Mouse (Mus musculus) olfactory bulb, adult 2 months (tissue): ENCODE measurements at regions not wholly inside any gene's neighbourhood (a gene's known extent, or its start where the extent isn't known, plus 50 kb on each side); places are given as distances from the start of the nearest gene placed in this dataset.

Experiments used
- CTCF ChIP-seq: fragments of 200-500 bp; IDR thresholded peaks from 2 replicates; pipeline ENCODE4 v1.5.1; 2012; ENCODE audit warnings: low read depth, mild to moderate bottlenecking, low read length, moderate library complexity; ENCODE audit not compliant: insufficient read depth
- POLR2A ChIP-seq: fragments of 200-500 bp; IDR thresholded peaks from 2 replicates; pipeline ENCODE4 v1.6.1; 2012; ENCODE audit warnings: mild to moderate bottlenecking, low read depth, low read length, moderate library complexity; ENCODE audit not compliant: insufficient read depth

GRCm38 (mm10) chr14:62177509-62177908, 114.9 kb upstream of the Rnaseh2b start:
- TF ChIP-seq CTCF (no peak), POLR2A (no peak)
